Mouse (Mus musculus): ENCODE results near the gene Rfk. TPM values are rescaled to one million over a fixed set of nuclear protein-coding genes. Genes with fewer than 3 reads are reported as not detected.

Rfk gene
- polyA plus RNA-seq, 1 experiment from 2014 or later = 78.1 TPM

DNA sequence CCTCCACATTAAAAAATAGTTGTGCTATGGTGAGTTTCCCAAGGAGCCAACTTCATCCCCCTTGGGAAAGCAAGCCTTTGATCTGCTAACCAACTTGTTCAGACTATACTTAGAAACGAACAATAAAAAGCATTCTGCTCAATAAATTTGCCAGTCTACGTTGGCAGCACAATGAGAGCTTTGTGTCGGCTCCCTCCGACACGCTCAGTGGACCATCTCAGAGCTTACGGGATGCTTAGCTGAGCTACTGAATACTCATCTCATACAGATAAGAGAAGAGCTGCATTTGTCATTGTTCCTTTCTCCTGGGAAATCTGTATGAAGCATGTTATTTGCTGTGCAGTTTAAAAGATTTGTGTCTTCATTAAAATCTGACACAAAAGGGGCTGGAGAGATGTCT lies 7.4 kb upstream of the Rfk start:
- Histone ChIP-seq H3K4me1 (no peaks in the 10 kb centered on the region), H3K9me3 (replicated peaks) (no peaks in the 10 kb centered on the region), H3K36me3 (ENCODE audit: poor library complexity, severe bottlenecking) (no peaks in the 10 kb centered on the region), H3K27me3 (no peaks in the 10 kb centered on the region), H3K9ac (no peak overlapping the region), H3K4me3 (no peak overlapping the region), H3K27ac (no peak overlapping the region), H3K4me2 (no peak overlapping the region)
- ATAC-seq = no peak
- 25% methylated on average over 6 of the region's 6 CpGs for WGBS

DNA sequence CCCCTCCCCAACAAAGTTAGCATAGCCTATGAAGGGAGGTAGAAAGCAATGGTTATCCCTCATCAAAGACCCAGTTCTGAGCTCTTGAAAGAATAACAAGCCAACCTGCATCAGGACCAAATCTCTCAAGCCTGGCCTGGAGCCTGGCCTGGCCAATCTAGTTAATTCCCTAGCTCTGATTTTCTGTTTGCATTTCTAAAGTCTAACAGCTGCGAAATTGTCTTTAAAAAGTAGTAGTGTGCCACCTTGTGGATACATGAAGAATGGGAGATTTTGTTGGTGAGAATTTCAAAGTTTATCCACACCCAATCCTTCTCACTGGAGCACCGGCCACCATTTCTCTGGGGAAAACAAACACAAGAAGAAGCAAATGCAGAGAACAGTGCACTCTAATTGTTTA lies 5.4 kb upstream of the Rfk start:
- H3K9me3 ChIP-seq (replicated peaks) = no peaks in the 10 kb centered on the region
- no peak overlapping the region for H3K27ac ChIP-seq
- peaks cover 10% of the 10 kb centered on the region; the same call in 1 of the 2 replicates for H3K27me3 ChIP-seq
- no peak overlapping the region for H3K4me3 ChIP-seq
- no peak overlapping the region for H3K4me2 ChIP-seq
- H3K36me3 ChIP-seq (ENCODE audit: poor library complexity, severe bottlenecking) = no peaks in the 10 kb centered on the region
- ATAC-seq = peak; percentile 66
- H3K4me1 ChIP-seq = no peaks in the 10 kb centered on the region
- 22% methylated on average over 2 of the region's 2 CpGs for WGBS
- H3K9ac ChIP-seq = no peak overlapping the region

DNA sequence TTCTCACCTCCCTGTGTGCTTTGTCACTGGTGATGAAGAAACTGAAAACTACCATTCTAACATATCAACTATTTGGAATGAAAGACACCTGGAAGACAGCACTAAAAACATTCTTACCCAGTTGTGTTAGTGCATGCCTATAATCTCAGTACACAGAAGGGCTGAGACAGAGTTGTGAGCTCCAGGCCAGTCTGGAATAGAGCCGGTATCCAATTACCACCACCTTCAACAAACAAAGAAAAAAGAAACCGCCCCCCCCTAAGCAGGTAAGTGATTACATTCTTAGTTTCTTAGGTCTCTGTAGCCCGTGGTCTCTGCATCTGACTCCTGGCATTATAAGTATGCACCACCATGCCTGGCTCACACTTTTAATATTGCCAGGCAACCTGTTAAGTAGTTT lies 977 bp upstream of the Rfk start:
- Histone ChIP-seq H3K9me3 (replicated peaks) (no peaks in the 10 kb centered on the region), H3K4me3 (no peak overlapping the region; the same call in 1 of the 2 replicates), H3K4me2 (no peak overlapping the region), H3K4me1 (peaks cover 13% of the 10 kb centered on the region), H3K9ac (no peak overlapping the region), H3K36me3 (ENCODE audit: poor library complexity, severe bottlenecking) (peaks cover 12% of the 10 kb centered on the region; the same call in 1 of the 2 replicates), H3K27ac (no peak overlapping the region), H3K27me3 (peaks cover 10% of the 10 kb centered on the region; the same call in 1 of the 2 replicates)
- WGBS = 11% methylated on average over 3 of the region's 3 CpGs
- no peak for ATAC-seq

DNA sequence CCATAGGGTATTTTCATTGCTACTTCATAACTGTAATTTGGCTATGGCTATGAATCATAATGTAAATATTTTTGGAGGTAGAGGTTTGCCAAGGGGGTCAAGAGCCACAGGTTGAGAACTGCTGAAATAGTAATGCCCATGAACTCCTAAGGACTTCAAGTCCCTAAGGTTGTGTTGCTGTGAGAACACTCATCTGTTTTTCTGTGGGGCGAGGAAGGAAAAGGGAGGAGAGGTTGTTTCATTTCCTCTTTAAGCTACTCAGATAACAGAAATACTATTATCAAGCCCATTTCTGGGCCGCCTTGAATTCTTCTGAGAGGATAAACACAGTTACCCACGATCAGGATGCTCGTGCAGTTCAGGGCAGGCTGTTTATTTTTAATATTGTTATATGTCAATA lies 3.0 kb downstream of the Rfk start:
- Histone ChIP-seq H3K4me3 (no peak overlapping the region), H3K9ac (no peak overlapping the region), H3K36me3 (ENCODE audit: poor library complexity, severe bottlenecking) (peaks cover 41% of the 10 kb centered on the region), H3K4me1 (peaks cover 13% of the 10 kb centered on the region), H3K27ac (no peak overlapping the region), H3K9me3 (replicated peaks) (no peaks in the 10 kb centered on the region), H3K4me2 (no peak overlapping the region), H3K27me3 (peaks cover 10% of the 10 kb centered on the region; the same call in 1 of the 2 replicates)
- WGBS = 96% methylated on average over 4 of the region's 4 CpGs
- no peak for ATAC-seq

DNA sequence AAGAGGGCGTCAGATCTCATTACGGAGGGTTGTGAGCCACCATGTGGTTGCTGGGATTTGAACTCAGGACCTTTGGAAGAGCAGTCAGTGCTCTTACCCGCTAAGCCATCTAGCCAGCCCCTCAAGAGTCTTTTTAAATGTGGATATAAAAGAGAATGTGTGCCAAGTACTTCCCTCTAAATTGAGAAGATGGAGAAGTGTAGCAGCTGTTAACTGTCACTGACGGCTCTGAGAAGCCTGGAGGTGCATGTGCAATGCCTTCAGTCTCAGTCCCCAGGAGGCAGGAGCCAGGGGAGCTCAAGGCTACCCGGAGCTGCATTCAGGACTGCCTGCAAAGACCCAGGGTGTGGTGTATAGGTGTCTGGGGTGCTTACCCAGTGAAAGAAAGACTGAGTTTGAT lies 4.1 kb downstream of the Rfk start:
- H3K9ac ChIP-seq = no peak overlapping the region
- H3K36me3 ChIP-seq (ENCODE audit: poor library complexity, severe bottlenecking) = peaks cover 41% of the 10 kb centered on the region
- no peak overlapping the region for H3K4me2 ChIP-seq
- no peaks in the 10 kb centered on the region for H3K9me3 ChIP-seq (replicated peaks)
- peaks cover 13% of the 10 kb centered on the region for H3K4me1 ChIP-seq
- H3K4me3 ChIP-seq = no peak overlapping the region
- peaks cover 4% of the 10 kb centered on the region; the same call in 1 of the 2 replicates for H3K27me3 ChIP-seq
- 82% methylated on average over 5 of the region's 5 CpGs for WGBS
- H3K27ac ChIP-seq = no peak overlapping the region
- ATAC-seq = no peak

DNA sequence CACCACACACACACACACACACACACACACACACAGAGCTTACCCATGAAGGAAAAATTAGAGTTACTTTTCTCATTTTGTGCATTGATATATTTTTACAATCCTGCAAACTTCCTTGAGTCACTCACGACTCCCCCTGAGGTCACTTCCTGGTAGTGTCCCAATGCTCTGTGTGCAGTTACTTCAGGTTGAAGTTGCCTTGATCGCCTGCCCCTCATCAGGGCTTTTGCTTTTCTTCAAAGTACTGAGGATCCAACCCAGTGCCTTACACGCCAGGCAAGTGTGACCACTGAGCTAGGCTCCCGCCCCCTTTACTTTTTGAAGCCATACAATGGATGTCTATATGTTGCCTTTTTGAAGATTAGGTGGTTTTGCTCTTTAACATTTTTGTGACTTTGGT lies 6.1 kb downstream of the Rfk start:
- 89% methylated on average over 4 of the region's 4 CpGs for WGBS
- Histone ChIP-seq H3K36me3 (ENCODE audit: poor library complexity, severe bottlenecking) (peaks cover 41% of the 10 kb centered on the region), H3K4me3 (no peak overlapping the region), H3K27ac (no peak overlapping the region), H3K9me3 (replicated peaks) (no peaks in the 10 kb centered on the region), H3K4me1 (peaks cover 9% of the 10 kb centered on the region), H3K4me2 (no peak overlapping the region), H3K9ac (no peak overlapping the region), H3K27me3 (no peaks in the 10 kb centered on the region)
- ATAC-seq = no peak

DNA sequence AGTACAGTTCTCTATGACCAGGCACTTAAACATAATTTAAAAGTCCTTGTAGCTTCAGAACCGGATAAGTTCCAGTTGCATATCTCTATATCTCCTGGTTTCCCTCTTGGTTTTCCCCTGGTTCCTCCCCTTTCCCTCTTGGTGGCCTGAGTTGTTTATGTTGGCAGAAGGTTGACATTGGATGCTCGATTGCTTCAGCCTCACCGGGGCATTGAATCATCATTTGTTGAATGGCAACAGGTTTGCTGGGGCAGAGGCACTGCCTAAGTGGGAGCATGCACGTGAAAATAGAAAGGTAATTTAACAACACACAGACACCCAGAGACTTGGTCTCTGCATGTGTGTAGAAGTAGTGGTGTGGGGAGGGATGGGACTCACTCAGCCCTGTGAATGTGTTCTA lies 6.7 kb downstream of the Rfk start:
- Histone ChIP-seq H3K9ac (no peak overlapping the region), H3K4me1 (0 out of 2 replicates have a peak, but pooled peaks cover 4% of the 10 kb centered on the region), H3K27ac (no peak overlapping the region), H3K9me3 (replicated peaks) (no peaks in the 10 kb centered on the region), H3K36me3 (ENCODE audit: poor library complexity, severe bottlenecking) (peaks cover 41% of the 10 kb centered on the region), H3K4me2 (no peak overlapping the region), H3K4me3 (no peak overlapping the region), H3K27me3 (no peaks in the 10 kb centered on the region)
- WGBS = 90% methylated on average over 4 of the region's 4 CpGs
- ATAC-seq = no peak

DNA sequence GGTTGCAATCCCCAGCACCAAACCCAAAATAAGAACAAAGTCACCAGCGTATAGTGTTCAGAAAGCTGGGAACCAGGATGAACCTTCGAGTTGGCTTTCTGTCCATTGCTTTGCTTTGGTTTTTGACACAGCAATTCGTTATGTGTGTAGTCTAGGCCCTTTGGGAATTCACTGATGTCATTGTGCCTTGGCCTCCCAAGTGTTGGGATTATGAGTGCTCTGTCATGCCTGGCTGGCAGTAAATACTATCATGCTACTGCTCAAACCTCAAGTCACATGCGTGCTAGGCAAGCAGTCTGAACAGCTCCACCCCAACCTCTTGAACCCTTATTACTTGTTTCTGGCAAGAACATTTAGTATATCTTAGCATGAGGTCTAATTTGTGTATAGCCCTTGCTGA lies 9.3 kb downstream of the Rfk start:
- WGBS = 89% methylated on average over 4 of the region's 4 CpGs
- H3K9ac ChIP-seq = no peak overlapping the region
- no peak overlapping the region for H3K27ac ChIP-seq
- H3K27me3 ChIP-seq = no peaks in the 10 kb centered on the region
- peaks cover 26% of the 10 kb centered on the region for H3K36me3 ChIP-seq (ENCODE audit: poor library complexity, severe bottlenecking)
- ATAC-seq = no peak
- no peak overlapping the region for H3K4me2 ChIP-seq
- H3K4me1 ChIP-seq = no peaks in the 10 kb centered on the region
- no peak overlapping the region for H3K4me3 ChIP-seq
- peaks cover 8% of the 10 kb centered on the region; the same call in 1 of the 2 replicates for H3K9me3 ChIP-seq (replicated peaks)

DNA sequence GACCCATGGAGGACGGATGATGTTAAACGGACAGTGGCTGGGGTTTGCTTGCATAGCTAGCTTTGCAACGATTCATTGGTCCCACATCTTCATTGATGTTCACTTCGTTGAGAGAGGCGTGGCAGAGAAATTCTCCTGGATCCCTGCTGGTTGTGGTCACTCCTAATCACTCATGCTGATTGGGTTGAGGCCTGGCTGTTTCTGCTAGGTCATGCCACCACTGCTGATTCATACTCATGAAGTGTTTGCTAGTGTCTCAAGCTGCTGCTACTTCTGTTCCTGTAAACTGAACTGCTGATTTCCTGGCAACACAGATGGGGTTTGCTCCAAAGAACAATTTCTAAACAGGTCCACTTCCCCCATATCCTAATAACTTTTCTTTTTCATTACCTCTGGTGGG lies 13.0 kb downstream of the Rfk start:
- 93% methylated on average over 5 of the region's 5 CpGs for WGBS
- H3K36me3 ChIP-seq (ENCODE audit: poor library complexity, severe bottlenecking) = no peaks in the 10 kb centered on the region

DNA sequence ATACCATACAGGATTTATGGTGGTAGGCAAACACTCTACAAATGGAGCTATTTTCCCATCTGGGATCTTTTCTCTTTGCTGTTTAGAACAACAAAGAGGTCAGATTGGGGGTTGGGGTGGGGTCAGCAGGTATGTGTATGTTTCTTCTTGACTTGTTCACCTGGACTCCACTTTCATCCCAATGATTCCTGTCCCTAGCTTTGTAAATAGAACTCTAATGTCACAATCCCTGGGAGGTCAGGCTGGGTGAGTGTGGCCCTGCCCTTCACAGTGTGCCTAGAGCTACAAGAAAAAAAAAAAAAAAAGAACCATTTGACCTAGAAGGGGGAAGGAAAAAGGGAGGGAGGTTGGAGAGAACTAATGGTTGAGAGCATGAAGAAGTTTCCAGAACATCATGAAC lies 14.7 kb downstream of the Rfk start:
- Histone ChIP-seq H3K4me2 (no peak overlapping the region), H3K9me3 (replicated peaks) (peaks cover 8% of the 10 kb centered on the region; the same call in 1 of the 2 replicates), H3K36me3 (ENCODE audit: poor library complexity, severe bottlenecking) (no peaks in the 10 kb centered on the region), H3K4me1 (no peaks in the 10 kb centered on the region), H3K27me3 (no peaks in the 10 kb centered on the region), H3K27ac (no peak overlapping the region), H3K4me3 (no peak overlapping the region), H3K9ac (no peak overlapping the region)
- ATAC-seq = no peak

More for the DNA sequence above, 13.0 kb downstream of the Rfk start:
- ATAC-seq = no peak
- Histone ChIP-seq H3K27ac (no peak overlapping the region), H3K4me3 (no peak overlapping the region), H3K4me1 (no peaks in the 10 kb centered on the region), H3K9ac (no peak overlapping the region), H3K27me3 (no peaks in the 10 kb centered on the region), H3K9me3 (replicated peaks) (peaks cover 8% of the 10 kb centered on the region; the same call in 1 of the 2 replicates), H3K4me2 (no peak overlapping the region)

DNA sequence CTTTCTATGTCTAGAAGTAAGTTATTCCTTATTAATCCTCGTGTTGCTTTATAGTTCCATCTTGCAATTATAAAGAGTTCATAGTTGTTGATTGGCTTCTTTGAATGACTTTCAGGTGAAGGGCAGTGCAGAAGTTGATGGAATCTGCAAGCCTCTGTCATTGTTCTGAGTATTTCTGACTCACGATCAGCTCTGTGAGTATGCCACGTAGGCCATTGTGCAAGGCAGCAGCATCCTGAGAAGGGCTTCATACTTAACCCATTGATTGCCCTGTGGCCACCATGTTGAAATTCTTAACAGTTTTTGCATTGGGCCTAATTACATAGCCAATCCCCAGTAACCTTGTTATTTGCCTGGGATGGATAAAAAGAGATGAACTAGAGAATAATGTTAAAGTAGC lies 15.5 kb downstream of the Rfk start:
- H3K9me3 ChIP-seq (replicated peaks) = peaks cover 8% of the 10 kb centered on the region; the same call in 1 of the 2 replicates
- H3K4me2 ChIP-seq = no peak overlapping the region
- no peaks in the 10 kb centered on the region for H3K27me3 ChIP-seq
- 48% methylated on average over 3 of the region's 3 CpGs for WGBS
- H3K9ac ChIP-seq = no peak overlapping the region
- H3K4me1 ChIP-seq = no peaks in the 10 kb centered on the region
- no peaks in the 10 kb centered on the region for H3K36me3 ChIP-seq (ENCODE audit: poor library complexity, severe bottlenecking)
- ATAC-seq = no peak
- H3K4me3 ChIP-seq = no peak overlapping the region
- no peak overlapping the region for H3K27ac ChIP-seq

DNA sequence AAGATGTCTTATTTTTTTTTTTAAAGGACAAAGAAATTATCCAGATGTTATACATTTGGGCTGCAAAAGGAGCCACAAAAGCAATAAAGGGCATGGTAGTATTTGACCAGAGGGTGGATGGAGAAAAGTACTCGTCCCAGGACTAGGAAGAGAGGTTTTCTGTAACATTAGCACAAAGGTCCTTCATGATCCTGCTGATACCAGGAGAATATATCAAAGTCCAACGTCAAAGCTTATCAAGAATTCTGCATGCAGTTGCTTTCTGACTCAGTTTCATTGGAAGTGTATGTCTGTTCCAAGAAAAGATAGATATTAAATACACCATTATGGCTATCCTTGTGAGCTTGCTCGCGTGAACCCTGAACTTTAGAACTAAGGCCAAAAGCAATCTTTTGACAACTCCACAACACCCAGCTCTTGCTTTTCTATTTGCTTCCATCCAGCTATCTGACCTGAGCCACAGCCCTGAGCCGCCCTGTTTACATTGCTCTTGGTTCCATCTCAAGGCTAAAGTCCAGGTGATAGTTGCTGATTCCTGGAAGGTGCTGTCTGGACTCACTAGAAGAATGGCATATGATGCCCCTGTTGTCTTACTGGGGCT lies 16.7 kb downstream of the Rfk start:
- Histone ChIP-seq H3K27ac (no peak overlapping the region), H3K36me3 (ENCODE audit: poor library complexity, severe bottlenecking) (no peaks in the 10 kb centered on the region), H3K27me3 (no peaks in the 10 kb centered on the region), H3K9me3 (replicated peaks) (peaks cover 8% of the 10 kb centered on the region; the same call in 1 of the 2 replicates), H3K9ac (no peak overlapping the region), H3K4me2 (no peak overlapping the region), H3K4me1 (no peaks in the 10 kb centered on the region), H3K4me3 (no peak overlapping the region)
- WGBS = 87% methylated on average over 5 of the region's 5 CpGs
- ATAC-seq = no peak

DNA sequence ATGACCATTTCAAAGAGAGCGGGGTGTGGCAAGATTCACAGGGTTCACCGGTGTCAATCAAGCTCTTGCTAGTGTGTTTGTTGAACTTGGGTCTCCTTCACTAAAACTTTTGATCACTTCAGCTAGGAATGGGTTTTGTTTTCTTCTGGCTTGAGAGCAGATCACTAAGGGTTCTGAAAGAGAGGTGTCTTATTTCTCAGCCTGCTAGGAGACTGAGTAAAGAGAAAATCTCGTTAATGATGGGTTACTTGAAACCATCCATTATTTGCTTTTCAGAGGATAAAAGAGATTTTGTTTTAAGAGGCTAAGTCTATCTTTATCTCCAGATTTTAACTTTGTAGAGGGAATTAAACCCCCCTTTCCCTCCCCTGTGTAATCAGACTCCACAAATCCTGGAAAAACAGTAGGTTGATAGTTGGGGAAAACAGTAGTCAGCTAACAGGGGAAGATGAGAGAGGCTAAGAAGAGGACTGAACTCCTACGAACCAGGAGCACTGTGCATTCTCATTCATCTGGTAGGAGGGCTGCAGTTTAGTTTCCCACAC lies 19.1 kb downstream of the Rfk start:
- 35% methylated on average over 4 of the region's 4 CpGs for WGBS
- H3K4me1 ChIP-seq = no peaks in the 10 kb centered on the region
- H3K9me3 ChIP-seq (replicated peaks) = no peaks in the 10 kb centered on the region
- no peaks in the 10 kb centered on the region for H3K27me3 ChIP-seq
- no peak overlapping the region for H3K9ac ChIP-seq
- H3K4me3 ChIP-seq = no peak overlapping the region
- no peak for ATAC-seq
- no peak overlapping the region for H3K4me2 ChIP-seq
- no peaks in the 10 kb centered on the region for H3K36me3 ChIP-seq (ENCODE audit: poor library complexity, severe bottlenecking)
- H3K27ac ChIP-seq = no peak overlapping the region

Data from forebrain, embryonic 13.5 days (tissue).